Mouse (Mus musculus): ENCODE results near the gene Ppara. TPM values are rescaled to one million over a fixed set of nuclear protein-coding genes. Genes with fewer than 3 reads are reported as not detected.
A peak's percentile ranks its signal among the peaks of the same experiment; 100 is the strongest.

Gene Ppara
- polyA plus RNA-seq, 1 experiment from 2014 or later: 10.6 TPM

GRCm38 (mm10) chr15:85736506-85736905 is 1.7 kb downstream of the Ppara start:
- H3K27ac ChIP-seq (replicated peaks in 1 of 2; ENCODE audit: control insufficient read depth in 1 of 2, insufficient read depth in 1 of 2, low read depth in 2 of 2, low read length in 2 of 2): no peak overlapping the region
- H3K4me3 ChIP-seq (ENCODE audit: control insufficient read depth in 1 of 2, insufficient read depth in 1 of 2, low read depth in 1 of 2, low read length in 2 of 2): peak overlapping the region in 1 of 2 experiments; percentile 68; a peak in 2 of 4 replicates
- no peaks in the 10 kb centered on the region for H3K9me3 ChIP-seq (ENCODE audit: control insufficient read depth, low read length)
- H3K9ac ChIP-seq (ENCODE audit: low read length): peak overlapping the region; percentile 81
- 45% methylated on average over 10 of the region's 10 CpGs for WGBS
- ATAC-seq (ENCODE audit: insufficient number of reproducible peaks, insufficient read depth, low FRiP score, low read depth): no peak
- peaks cover 6 to 10% of the 10 kb centered on the region in 2 experiments for H3K4me1 ChIP-seq (ENCODE audit: control insufficient read depth in 2 of 2, insufficient read depth in 2 of 2, low read length in 2 of 2)
- H3K36me3 ChIP-seq (ENCODE audit: control insufficient read depth, insufficient read depth, low read length): no peaks in the 10 kb centered on the region
- H3K4me2 ChIP-seq (ENCODE audit: low read length): peak overlapping the region; percentile 89
- peaks cover 35% of the 10 kb centered on the region for H3K27me3 ChIP-seq (ENCODE audit: control insufficient read depth, insufficient read depth, low read length)

- H3K9me3 ChIP-seq (ENCODE audit: control insufficient read depth, low read length): no peaks in the 10 kb centered on the region
- H3K4me2 ChIP-seq (ENCODE audit: low read length): no peak overlapping the region
- H3K9ac ChIP-seq (ENCODE audit: low read length): no peak overlapping the region
- no peak for ATAC-seq (ENCODE audit: insufficient number of reproducible peaks, insufficient read depth, low FRiP score, low read depth)
- peaks cover 6 to 10% of the 10 kb centered on the region in 2 experiments for H3K4me1 ChIP-seq (ENCODE audit: control insufficient read depth in 2 of 2, insufficient read depth in 2 of 2, low read length in 2 of 2)
- no peaks in the 10 kb centered on the region for H3K36me3 ChIP-seq (ENCODE audit: control insufficient read depth, insufficient read depth, low read length)
- peaks cover 25% of the 10 kb centered on the region for H3K27me3 ChIP-seq (ENCODE audit: control insufficient read depth, insufficient read depth, low read length)
- H3K4me3 ChIP-seq (ENCODE audit: control insufficient read depth in 1 of 2, insufficient read depth in 1 of 2, low read depth in 1 of 2, low read length in 2 of 2): no peak overlapping the region
- H3K27ac ChIP-seq (replicated peaks in 1 of 2; ENCODE audit: control insufficient read depth in 1 of 2, insufficient read depth in 1 of 2, low read depth in 2 of 2, low read length in 2 of 2): no peak overlapping the region
- 85% methylated on average over 3 of the region's 3 CpGs for WGBS
Measured at GRCm38 (mm10) chr15:85738416-85738815, 3.6 kb downstream of the Ppara start.

DNA sequence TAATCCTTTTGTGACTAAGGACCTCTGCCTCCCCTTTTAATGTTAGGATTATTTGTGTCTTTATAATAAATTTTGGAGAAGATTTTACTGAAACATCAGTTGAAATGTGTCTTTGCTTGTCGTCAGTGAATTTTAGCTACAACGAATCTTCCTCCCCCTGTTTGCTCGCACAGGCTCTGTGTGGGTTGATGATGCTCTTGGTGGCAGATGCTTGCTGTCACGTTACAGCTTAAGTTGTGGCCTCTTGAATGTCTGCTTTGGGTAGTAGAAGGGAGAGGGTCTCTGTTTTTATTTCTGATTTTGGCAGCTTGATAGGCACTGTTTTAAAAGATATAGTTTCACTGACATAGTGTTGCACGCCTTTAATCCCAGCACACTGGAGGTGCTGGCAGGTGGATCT is 4.2 kb downstream of the Ppara start:
- Histone ChIP-seq H3K27me3 (ENCODE audit: control insufficient read depth, insufficient read depth, low read length) (peaks cover 22% of the 10 kb centered on the region), H3K36me3 (ENCODE audit: control insufficient read depth, insufficient read depth, low read length) (no peaks in the 10 kb centered on the region), H3K4me1 (ENCODE audit: control insufficient read depth in 2 of 2, insufficient read depth in 2 of 2, low read length in 2 of 2) (peaks cover 6 to 10% of the 10 kb centered on the region in 2 experiments), H3K4me2 (ENCODE audit: low read length) (no peak overlapping the region), H3K27ac (replicated peaks in 1 of 2; ENCODE audit: control insufficient read depth in 1 of 2, insufficient read depth in 1 of 2, low read depth in 2 of 2, low read length in 2 of 2) (no peak overlapping the region), H3K4me3 (ENCODE audit: control insufficient read depth in 1 of 2, insufficient read depth in 1 of 2, low read depth in 1 of 2, low read length in 2 of 2) (no peak overlapping the region), H3K9ac (ENCODE audit: low read length) (no peak overlapping the region), H3K9me3 (ENCODE audit: control insufficient read depth, low read length) (no peaks in the 10 kb centered on the region)
- ATAC-seq (ENCODE audit: insufficient number of reproducible peaks, insufficient read depth, low FRiP score, low read depth): no peak
- whole genome bisulfite sequencing: 67% methylated on average over 5 of the region's 5 CpGs

DNA sequence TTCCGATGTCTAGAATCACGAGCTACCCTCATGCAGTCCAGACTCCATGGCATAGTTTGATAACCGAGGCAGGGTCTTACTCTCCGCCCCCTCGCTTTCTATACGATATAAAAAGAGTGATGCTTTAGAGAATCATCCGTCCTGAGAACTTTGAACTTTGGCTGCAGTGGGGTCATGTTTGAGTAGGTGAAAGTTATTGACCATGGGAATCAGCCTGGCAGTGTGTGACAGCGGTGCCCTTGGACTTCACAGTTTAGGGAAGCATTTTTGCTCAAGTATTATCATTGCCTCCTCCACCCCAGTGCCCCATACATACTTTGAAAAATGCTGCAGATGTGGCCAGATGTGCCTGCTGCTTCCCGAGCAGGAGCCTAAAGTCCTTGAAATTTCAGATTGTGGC is 7.8 kb downstream of the Ppara start:
- 81% methylated on average over 9 of the region's 9 CpGs for WGBS
- Histone ChIP-seq H3K27ac (replicated peaks in 1 of 2; ENCODE audit: control insufficient read depth in 1 of 2, insufficient read depth in 1 of 2, low read depth in 2 of 2, low read length in 2 of 2) (no peak overlapping the region), H3K9me3 (ENCODE audit: control insufficient read depth, low read length) (no peaks in the 10 kb centered on the region), H3K36me3 (ENCODE audit: control insufficient read depth, insufficient read depth, low read length) (no peaks in the 10 kb centered on the region), H3K4me3 (ENCODE audit: control insufficient read depth in 1 of 2, insufficient read depth in 1 of 2, low read depth in 1 of 2, low read length in 2 of 2) (no peak overlapping the region), H3K4me1 (ENCODE audit: control insufficient read depth in 2 of 2, insufficient read depth in 2 of 2, low read length in 2 of 2) (no peaks in the 10 kb centered on the region), H3K9ac (ENCODE audit: low read length) (no peak overlapping the region), H3K27me3 (ENCODE audit: control insufficient read depth, insufficient read depth, low read length) (peaks cover 6% of the 10 kb centered on the region; the same call in 1 of the 2 replicates), H3K4me2 (ENCODE audit: low read length) (no peak overlapping the region)
- no peak for ATAC-seq (ENCODE audit: insufficient number of reproducible peaks, insufficient read depth, low FRiP score, low read depth)

DNA sequence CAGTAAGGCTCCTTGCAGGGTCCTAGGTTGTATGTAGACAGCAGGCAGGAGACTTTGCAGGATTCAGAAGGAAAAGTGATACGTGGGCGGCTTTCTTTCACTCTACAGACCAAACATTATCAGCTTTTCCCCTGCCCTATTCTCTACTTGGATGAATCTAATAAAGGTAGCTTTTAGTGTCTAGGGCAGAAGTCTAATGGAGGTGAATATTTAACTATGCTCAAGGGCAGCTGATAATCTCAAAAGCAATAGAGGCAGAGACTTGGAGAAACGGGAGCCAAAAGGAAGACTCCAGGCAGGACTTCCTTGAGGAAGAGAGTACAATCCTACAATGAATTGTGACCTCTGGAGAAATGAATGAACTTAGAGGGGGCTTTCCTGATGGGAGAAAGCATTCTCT is 9.2 kb downstream of the Ppara start:
- Histone ChIP-seq H3K36me3 (ENCODE audit: control insufficient read depth, insufficient read depth, low read length) (no peaks in the 10 kb centered on the region), H3K9ac (ENCODE audit: low read length) (no peak overlapping the region), H3K4me1 (ENCODE audit: control insufficient read depth in 2 of 2, insufficient read depth in 2 of 2, low read length in 2 of 2) (no peaks in the 10 kb centered on the region), H3K27me3 (ENCODE audit: control insufficient read depth, insufficient read depth, low read length) (peaks cover 6% of the 10 kb centered on the region; the same call in 1 of the 2 replicates), H3K27ac (replicated peaks in 1 of 2; ENCODE audit: control insufficient read depth in 1 of 2, insufficient read depth in 1 of 2, low read depth in 2 of 2, low read length in 2 of 2) (no peak overlapping the region), H3K4me2 (ENCODE audit: low read length) (no peak overlapping the region), H3K4me3 (ENCODE audit: control insufficient read depth in 1 of 2, insufficient read depth in 1 of 2, low read depth in 1 of 2, low read length in 2 of 2) (no peak overlapping the region), H3K9me3 (ENCODE audit: control insufficient read depth, low read length) (no peaks in the 10 kb centered on the region)
- ATAC-seq (ENCODE audit: insufficient number of reproducible peaks, insufficient read depth, low FRiP score, low read depth): no peak
- 62% methylated on average over 3 of the region's 3 CpGs for WGBS

- Histone ChIP-seq H3K27ac (replicated peaks in 1 of 2; ENCODE audit: control insufficient read depth in 1 of 2, insufficient read depth in 1 of 2, low read depth in 2 of 2, low read length in 2 of 2) (no peak overlapping the region), H3K4me2 (ENCODE audit: low read length) (no peak overlapping the region), H3K27me3 (ENCODE audit: control insufficient read depth, insufficient read depth, low read length) (peaks cover 6% of the 10 kb centered on the region; the same call in 1 of the 2 replicates), H3K4me1 (ENCODE audit: control insufficient read depth in 2 of 2, insufficient read depth in 2 of 2, low read length in 2 of 2) (no peaks in the 10 kb centered on the region), H3K9me3 (ENCODE audit: control insufficient read depth, low read length) (no peaks in the 10 kb centered on the region), H3K9ac (ENCODE audit: low read length) (no peak overlapping the region), H3K36me3 (ENCODE audit: control insufficient read depth, insufficient read depth, low read length) (no peaks in the 10 kb centered on the region), H3K4me3 (ENCODE audit: control insufficient read depth in 1 of 2, insufficient read depth in 1 of 2, low read depth in 1 of 2, low read length in 2 of 2) (no peak overlapping the region)
- WGBS: 68% methylated on average over 8 of the region's 8 CpGs
- ATAC-seq (ENCODE audit: insufficient number of reproducible peaks, insufficient read depth, low FRiP score, low read depth): no peak
Measured at GRCm38 (mm10) chr15:85746178-85746577, 11.4 kb downstream of the Ppara start.

- H3K27me3 ChIP-seq (ENCODE audit: control insufficient read depth, insufficient read depth, low read length): peaks cover 6% of the 10 kb centered on the region; the same call in 1 of the 2 replicates
- 77% methylated on average over 13 of the region's 13 CpGs for WGBS
- no peaks in the 10 kb centered on the region for H3K4me1 ChIP-seq (ENCODE audit: control insufficient read depth in 2 of 2, insufficient read depth in 2 of 2, low read length in 2 of 2)
- H3K36me3 ChIP-seq (ENCODE audit: control insufficient read depth, insufficient read depth, low read length): no peaks in the 10 kb centered on the region
- H3K4me2 ChIP-seq (ENCODE audit: low read length): no peak overlapping the region
- no peaks in the 10 kb centered on the region for H3K9me3 ChIP-seq (ENCODE audit: control insufficient read depth, low read length)
- no peak overlapping the region for H3K9ac ChIP-seq (ENCODE audit: low read length)
- ATAC-seq (ENCODE audit: insufficient number of reproducible peaks, insufficient read depth, low FRiP score, low read depth): no peak
- H3K27ac ChIP-seq (replicated peaks in 1 of 2; ENCODE audit: control insufficient read depth in 1 of 2, insufficient read depth in 1 of 2, low read depth in 2 of 2, low read length in 2 of 2): no peak overlapping the region
- no peak overlapping the region for H3K4me3 ChIP-seq (ENCODE audit: control insufficient read depth in 1 of 2, insufficient read depth in 1 of 2, low read depth in 1 of 2, low read length in 2 of 2)
Measured at GRCm38 (mm10) chr15:85746671-85747070, 11.9 kb downstream of the Ppara start.

DNA sequence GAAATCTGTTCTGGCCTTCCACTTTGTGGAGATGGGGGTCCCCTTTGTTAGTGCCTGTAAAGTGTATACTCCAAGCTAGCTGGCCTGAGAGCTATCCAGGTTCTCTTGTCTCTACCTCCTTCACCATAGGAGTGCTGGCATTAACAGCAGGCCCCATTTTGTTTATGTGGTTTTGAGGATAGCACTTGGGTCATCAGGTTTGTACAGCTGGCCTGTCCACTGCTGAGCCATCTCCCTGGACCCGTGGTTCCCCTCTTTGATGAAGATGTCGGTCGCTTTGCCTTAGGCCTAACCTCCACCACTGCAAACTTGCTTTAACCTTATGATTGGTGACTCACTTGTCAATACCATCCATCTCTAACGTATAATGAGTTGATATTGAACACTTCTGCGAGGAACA is 13.2 kb downstream of the Ppara start:
- no peaks in the 10 kb centered on the region for H3K36me3 ChIP-seq (ENCODE audit: control insufficient read depth, insufficient read depth, low read length)
- H3K9ac ChIP-seq (ENCODE audit: low read length): no peak overlapping the region
- no peak for ATAC-seq (ENCODE audit: insufficient number of reproducible peaks, insufficient read depth, low FRiP score, low read depth)
- H3K4me3 ChIP-seq (ENCODE audit: control insufficient read depth in 1 of 2, insufficient read depth in 1 of 2, low read depth in 1 of 2, low read length in 2 of 2): no peak overlapping the region
- no peaks in the 10 kb centered on the region for H3K4me1 ChIP-seq (ENCODE audit: control insufficient read depth in 2 of 2, insufficient read depth in 2 of 2, low read length in 2 of 2)
- H3K9me3 ChIP-seq (ENCODE audit: control insufficient read depth, low read length): no peaks in the 10 kb centered on the region
- 78% methylated on average over 5 of the region's 5 CpGs for WGBS
- H3K27me3 ChIP-seq (ENCODE audit: control insufficient read depth, insufficient read depth, low read length): peaks cover 6% of the 10 kb centered on the region; the same call in 1 of the 2 replicates
- H3K4me2 ChIP-seq (ENCODE audit: low read length): no peak overlapping the region
- H3K27ac ChIP-seq (replicated peaks in 1 of 2; ENCODE audit: control insufficient read depth in 1 of 2, insufficient read depth in 1 of 2, low read depth in 2 of 2, low read length in 2 of 2): no peak overlapping the region

Data from heart, embryonic 14.5 days (tissue).